Mouse (Mus musculus): ENCODE data around the gene Grk5.

Grk5 gene

DNA sequence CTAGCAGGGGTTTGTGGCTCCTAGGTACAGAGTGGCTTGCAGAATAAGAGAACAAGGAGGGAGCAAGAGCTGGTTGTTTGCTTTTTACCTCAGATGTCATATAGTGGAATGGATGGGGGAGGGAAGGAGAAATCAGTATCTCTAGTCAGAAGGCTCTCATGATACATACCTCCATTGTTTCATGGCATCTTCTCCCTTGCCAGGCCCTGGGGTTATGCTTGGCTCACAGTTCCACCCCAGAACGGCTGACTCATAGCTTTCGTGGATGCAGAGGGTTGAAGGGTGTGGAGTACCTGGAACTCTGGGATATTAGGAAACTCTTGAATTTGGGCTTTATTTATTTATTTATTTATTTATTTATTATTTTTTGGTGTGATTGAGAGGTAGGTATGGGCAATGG, 84.0 kb downstream of the Grk5 start:
- DNase-seq (ENCODE audit: low spot score in 2 of 2), result no peak

DNA sequence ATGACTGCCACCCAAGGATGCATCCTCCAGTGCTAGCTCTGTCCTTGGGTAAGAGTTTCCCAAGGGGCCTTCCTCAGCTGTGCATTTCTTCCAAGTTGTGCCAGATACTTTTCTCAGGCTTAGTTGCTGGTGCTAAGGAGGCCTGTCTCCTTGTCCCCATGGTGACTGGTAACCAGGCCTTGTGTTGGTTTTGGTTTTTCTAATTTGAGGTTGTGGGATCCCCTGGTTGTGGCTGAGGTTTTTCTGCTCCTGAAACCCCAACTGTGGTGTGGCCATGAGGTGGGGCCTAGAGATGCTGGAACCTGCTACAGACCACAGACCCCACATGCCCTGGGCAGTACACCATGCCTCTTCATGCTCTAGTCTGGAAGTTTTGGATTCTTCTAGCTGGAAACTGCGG, 90.0 kb downstream of the Grk5 start:
- no peak for DNase-seq (ENCODE audit: low spot score in 2 of 2)

DNA sequence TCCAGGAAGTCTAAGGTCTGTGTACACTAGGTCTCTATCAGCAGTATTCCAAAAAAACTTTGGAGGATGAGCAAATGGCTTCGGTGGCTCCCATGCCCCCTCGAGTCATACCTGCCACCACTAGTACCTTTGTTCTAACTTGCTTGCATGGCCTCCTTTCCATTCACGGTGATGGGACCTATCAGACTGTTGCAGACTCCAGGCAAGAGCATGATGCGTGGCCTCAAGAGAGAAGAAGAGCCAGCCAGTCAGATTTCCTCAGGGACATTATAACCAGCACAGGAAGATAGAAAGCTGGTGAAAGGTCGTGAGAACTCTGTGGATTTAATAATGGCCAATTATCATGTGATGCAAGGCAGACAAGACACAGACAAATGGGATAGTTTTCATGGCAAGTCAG, 91.8 kb downstream of the Grk5 start:
- DNase-seq (ENCODE audit: low spot score in 2 of 2), result no peak

DNA sequence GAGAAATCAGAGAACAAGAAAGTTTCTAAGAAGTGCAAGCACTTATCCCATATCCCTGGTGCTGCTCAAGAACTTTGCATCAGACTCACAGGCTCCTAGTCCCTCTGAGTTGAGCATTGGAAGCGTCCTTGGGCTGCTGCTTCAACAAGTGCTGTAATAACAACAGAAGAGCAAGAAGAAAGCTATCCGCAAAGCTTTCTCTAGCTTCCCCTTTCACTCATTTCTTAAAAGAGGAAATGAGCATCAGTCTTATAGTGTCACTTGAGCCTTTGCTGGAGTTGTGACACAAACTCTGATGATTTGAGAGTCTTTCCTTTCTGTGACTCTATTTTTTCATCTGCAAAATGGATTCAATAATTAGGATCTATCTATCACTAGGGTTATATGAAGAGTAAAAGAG, 92.3 kb downstream of the Grk5 start:
- no peak for DNase-seq (ENCODE audit: low spot score in 2 of 2)

DNA sequence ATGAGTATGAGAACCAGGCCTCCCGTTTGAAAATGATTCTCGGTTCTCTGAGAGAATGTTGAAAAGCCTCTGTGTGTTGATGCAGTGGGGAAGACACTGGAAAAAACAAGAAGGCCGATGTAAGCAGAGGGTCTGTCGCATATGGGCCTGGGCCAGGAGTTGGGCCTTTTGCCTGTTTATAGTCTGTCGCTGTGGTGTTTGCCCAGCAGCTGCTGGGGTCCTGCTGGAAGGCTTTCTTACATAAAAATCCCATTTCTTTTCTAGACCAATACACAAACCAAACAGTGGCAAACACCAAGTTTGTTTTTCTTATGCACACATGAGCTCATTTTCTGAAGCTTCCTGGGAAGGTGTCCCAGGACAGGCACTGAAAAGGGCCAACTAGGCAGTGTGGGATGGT, 100.2 kb downstream of the Grk5 start:
- no peak for DNase-seq (ENCODE audit: low spot score in 2 of 2)

DNA sequence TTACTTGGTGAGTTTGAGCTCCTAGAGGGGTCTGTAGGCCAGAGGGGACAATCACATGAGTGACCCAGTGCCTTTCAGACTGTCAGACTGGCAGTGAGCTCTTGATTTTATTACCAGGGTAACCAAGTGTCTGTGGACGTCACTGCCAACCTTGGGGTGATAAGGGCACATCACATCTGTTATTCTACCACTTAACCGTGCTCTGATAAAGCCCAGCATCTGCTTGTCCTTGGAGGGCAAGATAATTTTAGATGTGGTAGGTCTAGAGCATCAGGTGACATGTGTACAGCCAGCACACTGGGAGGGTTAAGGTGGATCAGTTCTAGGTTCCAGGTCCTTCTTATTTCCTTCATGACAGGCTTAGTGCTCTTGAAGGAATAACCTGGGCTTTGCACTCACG, 104.7 kb downstream of the Grk5 start:
- DNase-seq (ENCODE audit: low spot score in 2 of 2), result no peak

DNA sequence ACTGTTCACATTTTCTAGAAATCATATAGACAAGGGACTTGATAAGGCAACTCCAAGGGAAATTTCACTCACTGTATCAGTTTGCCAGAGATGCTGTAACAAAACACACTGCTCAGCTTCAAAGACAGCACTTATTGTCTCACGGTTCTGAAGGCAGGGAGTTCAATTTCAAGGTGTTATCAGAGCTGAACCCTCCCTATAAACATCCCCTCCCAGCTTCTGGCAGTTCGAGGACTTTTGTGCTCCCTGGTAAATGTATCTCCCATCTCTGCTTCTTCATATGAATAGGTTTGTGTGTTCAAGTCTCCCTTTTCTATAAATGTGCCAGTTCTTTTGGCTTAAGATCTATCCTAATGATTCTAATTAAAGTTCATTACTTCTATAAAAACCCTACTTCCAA, 105.3 kb downstream of the Grk5 start:
- no peak for DNase-seq (ENCODE audit: low spot score in 2 of 2)

DNA sequence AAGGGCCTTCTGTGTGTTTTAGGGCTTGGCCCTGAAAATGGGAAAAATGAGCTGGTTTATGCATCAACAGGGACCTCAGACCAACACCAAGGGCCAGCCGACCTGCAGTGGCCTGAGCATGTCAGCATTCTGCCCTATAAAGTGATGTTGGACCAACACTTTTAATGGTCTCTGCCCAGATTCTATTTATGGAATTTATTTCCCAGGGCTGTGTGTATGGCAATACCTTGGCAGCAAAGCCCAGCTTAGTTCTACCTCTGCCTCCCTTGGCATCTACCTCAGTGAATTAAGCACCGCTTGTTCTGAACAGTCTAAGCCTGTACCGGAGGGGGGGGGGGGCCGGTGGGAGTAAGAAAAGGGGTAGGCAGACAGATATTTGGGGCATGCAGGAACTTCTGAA, 108.2 kb downstream of the Grk5 start:
- no peak for DNase-seq (ENCODE audit: low spot score in 2 of 2)

DNA sequence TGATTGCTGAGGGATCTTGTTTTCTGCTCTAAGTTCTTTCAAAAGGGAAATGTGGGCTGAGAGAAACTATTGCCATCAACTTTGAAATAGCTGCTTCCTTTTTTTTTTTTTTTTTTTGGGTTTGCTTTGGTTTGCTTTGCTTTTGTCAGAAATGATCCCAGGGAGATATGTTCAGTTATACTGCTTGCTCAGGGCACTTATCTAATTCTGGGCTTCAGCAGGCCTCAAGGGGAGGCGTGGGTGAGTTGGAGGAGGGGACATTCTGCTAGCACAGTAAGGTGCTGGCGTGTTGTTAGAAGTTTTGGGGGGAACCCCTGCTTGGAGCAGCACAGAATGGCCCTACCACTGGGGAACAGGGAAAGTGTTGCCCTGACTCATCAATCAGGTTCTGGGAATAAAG, 110.1 kb downstream of the Grk5 start:
- DNase-seq (ENCODE audit: low spot score in 2 of 2), result no peak

DNA sequence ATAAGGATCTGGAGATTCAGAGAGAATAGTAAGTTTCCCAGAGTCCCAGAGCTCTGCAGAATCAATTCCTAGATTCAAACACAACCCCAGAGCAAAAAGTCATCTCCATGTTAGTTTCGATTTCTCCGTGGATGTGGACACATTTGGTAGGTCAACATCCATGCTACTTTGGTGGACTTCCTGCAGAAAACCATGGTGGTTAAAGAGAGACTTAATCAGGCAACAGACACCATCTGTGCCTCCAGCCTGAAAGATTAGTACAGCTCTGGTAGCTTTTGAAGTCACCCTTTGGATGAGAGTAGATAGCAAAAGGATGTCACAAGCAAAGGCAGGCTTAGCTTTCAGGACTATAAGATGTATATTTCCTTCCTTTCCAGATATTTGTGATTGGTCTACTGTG, 111.4 kb downstream of the Grk5 start:
- DNase-seq (ENCODE audit: low spot score in 2 of 2), result no peak

DNA sequence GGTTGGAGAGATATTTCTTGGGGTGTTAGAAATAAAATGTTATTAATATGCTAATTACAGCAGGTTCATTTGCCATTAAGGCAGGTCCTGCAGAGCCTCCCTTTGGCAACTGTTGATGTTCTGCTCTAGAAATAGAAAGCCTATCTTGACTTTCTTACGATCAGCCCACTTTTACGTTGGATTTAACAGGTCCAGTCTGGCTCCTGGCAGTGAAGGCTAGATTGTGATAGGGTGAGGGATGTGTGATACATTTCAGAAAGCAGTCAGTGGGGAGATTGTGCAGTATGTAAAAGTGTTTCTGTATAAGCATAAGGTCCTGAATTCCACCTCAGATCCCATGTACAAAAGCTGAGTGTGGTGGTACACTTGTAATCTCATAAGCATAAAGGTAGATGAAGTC, 119.7 kb downstream of the Grk5 start:
- DNase-seq (ENCODE audit: low spot score in 2 of 2), result no peak

DNA sequence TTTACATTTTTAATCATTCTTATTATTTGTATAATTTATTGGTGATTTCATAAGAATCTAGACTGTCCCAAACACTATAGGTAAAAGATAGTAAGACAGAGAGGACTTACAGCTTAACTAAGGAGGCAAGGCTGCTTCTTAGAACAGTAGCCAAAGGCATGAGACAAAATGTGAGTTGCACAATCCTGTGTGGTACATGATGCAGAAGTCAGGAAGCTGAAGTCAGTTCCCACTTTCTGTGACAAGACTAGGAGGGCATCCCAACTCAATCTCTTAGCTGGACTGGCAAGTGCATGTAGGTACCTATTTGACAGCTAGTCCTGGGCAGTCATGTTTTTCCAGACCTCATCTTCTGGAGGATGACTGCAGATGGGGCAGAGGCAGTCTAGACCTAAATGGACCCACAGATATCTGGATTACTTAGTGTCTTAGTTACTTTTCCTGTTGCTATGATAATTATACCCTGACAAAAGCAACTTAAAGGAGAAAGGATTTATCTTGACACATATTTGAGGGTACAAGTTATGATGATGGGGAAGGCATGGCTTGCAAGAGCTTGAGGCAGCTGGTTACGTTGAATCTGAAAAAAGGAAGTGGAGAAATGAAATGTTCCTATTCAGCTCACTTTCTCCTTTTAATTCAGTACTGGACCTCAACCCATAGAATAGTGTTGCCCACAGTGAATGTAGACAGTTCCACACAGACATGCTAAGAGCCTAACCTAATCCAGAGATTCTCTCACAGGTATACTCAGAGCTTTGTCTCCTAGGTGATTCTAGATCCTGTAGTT, 128.1 kb downstream of the Grk5 start:
- no peak for DNase-seq (ENCODE audit: low spot score in 2 of 2)

DNA sequence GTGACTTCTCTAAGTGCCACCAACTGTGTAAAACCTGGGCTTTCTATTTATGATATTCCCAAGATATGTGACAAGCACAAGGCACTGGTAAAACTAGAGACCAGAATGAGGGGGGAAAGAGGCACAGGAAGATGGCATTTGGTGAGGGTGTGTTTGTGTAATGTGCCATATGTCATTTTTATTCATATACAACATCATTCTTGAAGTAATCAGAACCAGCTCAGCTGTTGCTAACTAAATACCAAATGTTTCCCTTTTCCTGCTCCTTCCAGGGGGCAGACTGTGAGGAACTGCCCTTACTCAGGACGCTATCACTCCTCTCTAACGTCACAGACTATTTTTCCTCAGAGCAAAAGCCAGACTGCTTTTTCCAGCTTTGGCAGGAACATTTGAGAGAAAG, 132.0 kb downstream of the Grk5 start:
- DNase-seq (ENCODE audit: low spot score in 2 of 2), result no peak

DNA sequence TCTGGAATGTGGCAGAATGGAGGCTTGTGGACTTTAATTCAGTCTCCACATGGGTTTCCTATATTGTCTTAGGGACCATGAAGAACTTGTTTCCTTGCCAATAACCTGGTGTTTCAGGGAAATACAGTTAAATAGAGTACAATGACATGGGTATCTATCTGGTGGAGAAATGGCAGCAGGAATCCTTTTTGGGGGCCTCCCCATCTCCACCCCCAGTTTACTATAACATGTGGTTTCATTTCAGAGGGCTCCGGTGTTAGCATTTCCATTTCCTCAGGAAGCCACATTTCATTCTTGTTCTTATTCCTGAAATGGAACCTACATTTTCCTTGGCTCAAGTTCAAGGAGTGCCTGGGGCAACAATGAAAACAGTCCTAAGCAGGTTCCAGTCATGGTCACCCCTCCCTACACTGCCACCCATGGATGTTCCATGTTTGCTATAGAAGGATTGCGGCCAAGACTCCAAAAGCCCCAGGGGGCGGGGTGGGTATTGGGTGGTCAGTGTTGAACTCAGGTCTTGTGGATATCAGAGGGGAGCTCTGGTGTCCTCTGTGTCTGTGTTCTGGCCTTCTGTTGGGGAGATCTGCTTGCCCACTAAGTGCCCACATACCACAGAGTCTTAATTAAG, 132.5 kb downstream of the Grk5 start:
- no peak for DNase-seq (ENCODE audit: low spot score in 2 of 2)

DNA sequence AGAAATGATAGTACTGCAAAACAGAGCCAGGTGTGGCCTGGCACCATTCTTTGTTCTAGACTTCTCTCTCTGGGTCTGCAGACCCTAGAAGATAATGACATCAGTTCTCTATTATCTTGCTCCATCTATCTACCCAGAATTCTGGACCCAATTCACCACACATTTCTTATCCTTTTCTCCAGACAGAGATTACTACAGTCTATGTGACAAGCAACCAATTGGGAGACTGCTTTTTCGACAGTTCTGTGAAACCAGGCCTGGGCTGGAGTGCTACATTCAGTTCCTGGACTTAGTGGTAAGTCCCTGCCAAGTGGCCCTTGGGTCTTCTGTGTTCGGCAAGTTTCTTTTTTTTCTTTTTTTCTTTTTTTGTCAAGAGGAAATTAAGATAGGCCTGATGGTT, 142.0 kb downstream of the Grk5 start:
- no peak for DNase-seq (ENCODE audit: low spot score in 2 of 2)

DNA sequence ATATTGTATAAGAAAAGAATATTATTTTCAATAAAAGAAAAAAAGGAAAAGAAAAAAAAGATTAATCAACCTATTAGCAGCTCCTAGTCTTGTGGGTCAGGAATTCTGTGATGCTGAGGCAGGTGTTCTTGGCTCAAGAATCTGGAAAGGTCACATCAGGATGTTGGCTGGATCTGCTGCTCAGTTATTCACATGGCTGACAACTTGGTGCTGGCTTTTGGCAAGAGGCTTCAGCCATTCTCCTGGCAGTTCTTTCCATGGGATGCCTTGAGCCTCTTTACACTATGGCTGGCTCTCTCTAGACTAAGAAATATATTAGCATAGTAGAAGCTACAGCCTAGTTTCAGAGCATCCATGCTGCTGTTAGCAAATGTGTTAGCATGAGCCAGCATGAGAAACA, 149.6 kb downstream of the Grk5 start:
- DNase-seq (ENCODE audit: low spot score in 2 of 2), result no peak

DNA sequence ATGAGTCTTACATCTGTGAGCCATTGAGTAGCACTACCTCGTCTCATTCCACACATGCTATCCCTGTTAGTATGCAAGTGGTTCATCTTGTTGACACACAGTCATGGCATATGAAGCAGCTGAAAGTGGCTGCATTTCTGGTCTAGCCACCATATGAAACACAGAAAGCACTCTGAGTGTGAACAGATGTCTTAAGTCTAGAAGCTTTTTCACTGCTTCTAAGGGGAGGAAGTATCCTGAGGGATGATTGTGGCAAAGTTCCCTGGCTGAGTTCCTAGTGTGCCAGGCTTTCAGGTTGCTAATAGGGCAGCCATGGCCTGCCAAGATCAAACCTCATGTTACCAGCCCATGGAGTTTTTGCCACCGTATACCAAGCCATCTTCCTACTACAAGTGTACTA, 159.1 kb downstream of the Grk5 start:
- peak in 1 of 2 experiments; percentile 29 for DNase-seq (ENCODE audit: low spot score in 2 of 2)

DNA sequence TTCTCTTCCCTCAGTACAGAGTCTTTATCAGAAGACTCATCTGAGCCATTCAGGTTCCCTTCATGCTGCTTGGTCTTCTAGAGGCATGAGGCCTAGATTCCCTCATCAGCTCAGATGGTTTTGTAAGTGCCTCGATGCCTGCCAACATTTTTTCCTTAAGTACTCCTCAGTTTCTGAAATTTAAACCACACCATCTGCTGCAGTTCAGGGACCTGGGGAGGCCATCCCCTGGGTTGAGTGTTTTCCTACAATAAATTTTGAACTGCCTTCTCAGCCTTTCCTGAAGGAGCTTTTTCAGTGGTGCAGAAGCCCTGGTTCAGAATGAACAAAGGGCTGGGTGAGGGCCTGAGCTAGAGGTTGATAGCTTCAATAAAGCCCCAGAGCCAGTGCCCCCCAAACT, 159.9 kb downstream of the Grk5 start:
- no peak for DNase-seq (ENCODE audit: low spot score in 2 of 2)

DNA sequence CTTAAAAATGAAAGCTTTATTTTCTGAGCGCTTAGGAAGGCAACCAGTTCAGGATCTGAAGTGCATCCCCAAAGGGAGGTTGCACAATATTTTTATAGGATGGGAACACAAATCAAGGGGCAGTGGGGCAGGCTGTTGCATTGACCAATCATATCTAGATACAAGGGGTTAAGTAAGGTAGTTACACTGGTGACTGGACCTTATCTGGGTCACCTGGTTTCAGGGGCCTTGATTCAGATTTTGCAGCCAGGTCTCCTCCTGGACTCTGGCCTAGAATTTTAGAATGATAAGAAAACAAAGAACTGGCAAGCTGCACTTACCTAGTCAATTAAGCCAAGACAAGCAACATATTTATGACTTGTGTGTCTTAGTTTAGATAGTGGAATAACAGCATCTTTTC, 161.6 kb downstream of the Grk5 start:
- DNase-seq (ENCODE audit: low spot score in 2 of 2), result no peak

DNA sequence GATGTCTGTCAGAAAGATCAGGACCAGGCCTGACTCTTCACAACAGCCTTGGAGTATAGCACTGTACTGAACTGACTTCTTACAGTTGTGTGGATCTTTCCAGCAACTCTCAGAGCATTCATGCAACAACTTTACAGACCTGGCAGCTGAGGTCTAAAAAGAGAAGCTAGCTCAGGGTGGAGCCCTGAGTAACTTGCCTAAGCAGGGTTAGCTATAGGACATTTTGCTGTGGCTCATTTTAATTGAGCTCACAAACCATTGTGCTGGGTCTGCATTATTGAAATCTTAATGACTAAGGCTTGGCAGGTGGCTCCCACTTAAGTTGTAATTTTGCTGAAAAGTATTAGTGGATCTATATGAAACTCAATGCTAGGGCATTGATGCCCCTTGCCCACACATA, 162.5 kb downstream of the Grk5 start:
- no peak for DNase-seq (ENCODE audit: low spot score in 2 of 2)

DNA sequence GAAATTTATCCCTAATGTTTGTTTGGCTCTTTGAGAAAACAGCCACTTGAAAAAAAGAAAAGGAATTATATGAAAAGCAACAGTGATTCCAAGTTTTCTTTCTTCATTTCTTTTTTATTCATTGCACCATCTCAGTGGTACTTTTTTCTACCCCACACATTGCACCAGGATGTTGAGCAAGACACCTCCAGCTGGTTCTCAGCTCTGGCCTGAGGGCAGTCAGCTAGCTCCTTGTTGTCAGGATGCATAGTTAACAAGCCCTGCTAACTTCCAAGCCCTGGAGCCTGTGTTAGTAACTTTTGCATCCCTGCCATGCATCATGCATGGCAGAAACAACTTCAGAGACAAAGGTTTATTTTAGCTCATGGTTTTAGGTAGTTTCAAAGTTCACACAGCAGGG, 163.2 kb downstream of the Grk5 start:
- no peak for DNase-seq (ENCODE audit: low spot score in 2 of 2)

DNA sequence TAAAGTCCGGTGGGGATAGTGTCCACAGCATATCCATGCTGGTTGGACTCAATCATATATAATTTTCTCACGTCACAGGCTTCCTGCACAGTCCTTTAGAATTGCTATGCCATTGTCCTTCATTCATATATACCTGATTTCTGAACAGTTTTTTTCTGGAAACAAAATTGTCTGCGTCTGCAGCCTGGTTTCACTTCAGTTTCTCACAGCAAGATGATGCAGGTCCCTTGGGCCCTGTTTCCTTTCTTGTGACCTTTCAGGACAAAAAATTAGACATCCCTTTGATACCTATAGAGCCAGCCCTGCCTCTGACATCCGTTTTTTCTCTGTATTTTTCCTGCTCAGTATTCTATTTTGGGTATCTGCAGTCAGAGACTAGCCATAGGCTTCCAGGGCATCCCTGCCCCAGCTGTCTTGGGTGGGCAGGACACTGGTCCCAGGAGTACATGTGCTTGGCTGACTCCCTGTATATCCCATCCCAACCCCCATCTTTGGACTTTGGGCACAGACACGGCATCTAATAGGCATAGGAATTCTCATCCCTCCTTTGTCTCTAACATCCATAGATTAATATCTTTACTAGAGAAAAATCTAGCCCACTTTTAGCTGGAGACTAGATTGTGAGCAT, 167.3 kb downstream of the Grk5 start:
- no peak for DNase-seq (ENCODE audit: low spot score in 2 of 2)

DNA sequence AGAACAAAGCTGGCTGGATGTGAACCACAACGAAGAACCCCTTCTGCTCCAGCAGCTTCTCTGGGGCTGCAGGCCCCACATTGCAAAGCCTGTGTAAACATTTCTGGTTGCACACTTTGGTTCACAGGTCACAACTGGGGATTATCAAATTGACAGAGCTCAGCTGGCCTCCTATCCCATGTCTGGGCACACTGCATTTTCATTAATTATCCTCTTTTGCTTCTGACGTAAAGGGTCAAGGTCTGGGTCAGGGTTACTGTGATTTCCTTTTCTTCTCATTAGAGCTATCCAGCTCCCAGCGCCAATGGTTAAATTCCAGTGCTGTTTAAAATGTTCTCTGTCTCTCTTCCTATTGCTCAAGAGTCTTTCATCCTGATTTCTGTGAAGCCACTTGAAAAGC, 168.0 kb downstream of the Grk5 start:
- DNase-seq (ENCODE audit: low spot score in 2 of 2), result no peak

All from urinary bladder, postnatal 36 days (tissue).